Mouse (Mus musculus) myocyte (in vitro differentiated cells): Measurements from ENCODE around the gene Ylpm1.

ENCODE experiments used
- CEBPB ChIP-seq: IDR thresholded peaks from 2 replicates; pipeline ENCODE4 v1.6.1; 2011; ENCODE audit warnings: mild to moderate bottlenecking, moderate library complexity; ENCODE audit not compliant: poor library complexity, insufficient read depth, severe bottlenecking
- E2F4 ChIP-seq: IDR thresholded peaks from one replicate; pipeline ENCODE4 v1.6.1; 2011; ENCODE audit warnings: mild to moderate bottlenecking, control low read depth, moderate library complexity; ENCODE audit not compliant: insufficient read depth
- MAX ChIP-seq: IDR thresholded peaks from one replicate; pipeline ENCODE4 v1.6.1; 2011; ENCODE audit warnings: low read depth, mild to moderate bottlenecking, control low read depth
- MYOD1 ChIP-seq, 3 experiments: IDR thresholded peaks; one replicate each; pipeline ENCODE4 v1.6.1; 2011; ENCODE audit warnings: control low read depth in 2 of 3, low read depth in 2 of 3, mild to moderate bottlenecking in 2 of 3, moderate library complexity in 1 of 3; ENCODE audit not compliant: insufficient read length in 2 of 3, control insufficient read depth in 1 of 3
- MYOG ChIP-seq, 3 experiments: IDR thresholded peaks; one replicate each; pipeline ENCODE4 v1.6.1; 2011; ENCODE audit warnings: control low read depth in 2 of 3, low read depth in 2 of 3, mild to moderate bottlenecking in 2 of 3; ENCODE audit not compliant: insufficient read length in 2 of 3, control insufficient read depth in 1 of 3, insufficient read depth in 1 of 3
- POLR2A ChIP-seq: IDR thresholded peaks from one replicate; pipeline ENCODE4 v1.6.1; 2011; ENCODE audit warnings: low read depth, mild to moderate bottlenecking, control low read depth, moderate library complexity; ENCODE audit not compliant: insufficient read length
- POLR2AphosphoS2 ChIP-seq: IDR thresholded peaks from one replicate; pipeline ENCODE4 v1.6.1; 2011; ENCODE audit warnings: low read depth, control low read depth; ENCODE audit not compliant: insufficient read length
- REST ChIP-seq: IDR thresholded peaks from one replicate; pipeline ENCODE4 v1.6.1; 2011; ENCODE audit warnings: mild to moderate bottlenecking, control low read depth, moderate library complexity; ENCODE audit not compliant: insufficient read depth, insufficient read length
- SRF ChIP-seq: IDR thresholded peaks from one replicate; pipeline ENCODE4 v1.6.1; 2011; ENCODE audit warnings: low read depth; ENCODE audit not compliant: control insufficient read depth, insufficient read length
- TCF12 ChIP-seq: IDR thresholded peaks from one replicate; pipeline ENCODE4 v1.6.1; 2011; ENCODE audit warnings: mild to moderate bottlenecking, control low read depth; ENCODE audit not compliant: poor library complexity, insufficient read depth, severe bottlenecking
- TCF3 ChIP-seq: IDR thresholded peaks from one replicate; pipeline ENCODE4 v1.6.1; 2011; ENCODE audit warnings: low read depth, control low read depth; ENCODE audit not compliant: insufficient read length
- USF1 ChIP-seq: IDR thresholded peaks from one replicate; pipeline ENCODE4 v1.6.1; 2011; ENCODE audit warnings: low read depth, mild to moderate bottlenecking, control low read depth, moderate library complexity

GRCm38 (mm10) chr12:84951531-84951930, 44.6 kb upstream of the Ylpm1 start:
- no peak for TF ChIP-seq MYOG (IDR thresholded peaks at IDR 0.05; ENCODE audit: control insufficient read depth in 1 of 3, insufficient read depth in 1 of 3, insufficient read length in 2 of 3, low read depth in 2 of 3)
- TF ChIP-seq USF1, result no peak
- TF ChIP-seq MYOD1 (IDR thresholded peaks at IDR 0.05; ENCODE audit: control insufficient read depth in 1 of 3, insufficient read length in 2 of 3, low read depth in 2 of 3), result no peak
- no peak for TF ChIP-seq TCF12
- TF ChIP-seq MAX, result no peak
- no peak for TF ChIP-seq POLR2A
- TF ChIP-seq POLR2AphosphoS2, result no peak
- no peak for TF ChIP-seq REST
- TF ChIP-seq E2F4, result no peak
- no peak for TF ChIP-seq CEBPB
- no peak for TF ChIP-seq TCF3
- TF ChIP-seq SRF, result no peak
